Mouse (Mus musculus) right cerebral cortex, postnatal 25 days (tissue): ENCODE data around the gene Xrcc6.
A peak's percentile ranks its signal among the peaks of the same experiment; 100 is the strongest.
"Not testable (repeated sequence)": the region's sequence is repeated elsewhere in the genome, so short reads cannot be mapped to it uniquely, and the experiment has no call there.

Experiments
- DNase-seq: peaks from one replicate; pipeline ENCODE4 v3.0.0; 2022

The Xrcc6 gene

DNA sequence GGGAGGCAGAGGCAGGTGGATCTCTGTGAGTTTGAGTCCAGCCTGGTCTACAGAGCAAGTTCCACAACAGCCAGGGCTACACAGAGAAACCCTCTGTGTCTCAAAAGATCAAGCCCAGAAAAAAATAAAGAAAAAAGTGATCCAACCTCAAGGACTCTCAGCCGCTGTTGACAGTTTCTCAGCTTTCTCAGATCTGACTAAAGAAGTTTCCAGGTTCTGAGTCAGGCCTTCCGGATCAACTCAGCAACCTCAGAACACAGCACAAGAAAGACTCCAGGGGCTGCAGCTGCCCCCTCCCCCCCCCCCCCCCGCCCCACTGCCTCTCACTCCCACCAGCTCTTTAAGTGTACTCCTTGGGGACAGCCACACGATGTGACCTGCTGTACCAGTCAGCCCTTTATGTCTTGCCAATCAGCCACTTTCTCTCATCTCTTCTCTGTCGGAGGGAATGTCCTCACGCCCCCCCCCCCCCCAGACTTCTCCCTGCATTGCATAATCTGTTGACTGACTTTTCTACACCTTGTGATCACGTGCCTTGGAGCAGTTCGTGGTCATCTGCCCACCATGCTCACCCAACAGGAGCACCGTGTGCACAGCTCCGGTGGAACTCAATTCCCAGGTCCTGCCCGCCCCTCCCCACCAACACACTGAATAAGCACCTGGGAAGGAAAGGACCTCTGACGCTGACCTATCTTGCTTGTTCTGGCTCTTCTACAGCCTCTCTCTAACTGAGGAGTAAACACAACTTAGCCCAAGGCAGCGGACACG, 21.4 kb upstream of the Xrcc6 start:
- DNase-seq: no peak

DNA sequence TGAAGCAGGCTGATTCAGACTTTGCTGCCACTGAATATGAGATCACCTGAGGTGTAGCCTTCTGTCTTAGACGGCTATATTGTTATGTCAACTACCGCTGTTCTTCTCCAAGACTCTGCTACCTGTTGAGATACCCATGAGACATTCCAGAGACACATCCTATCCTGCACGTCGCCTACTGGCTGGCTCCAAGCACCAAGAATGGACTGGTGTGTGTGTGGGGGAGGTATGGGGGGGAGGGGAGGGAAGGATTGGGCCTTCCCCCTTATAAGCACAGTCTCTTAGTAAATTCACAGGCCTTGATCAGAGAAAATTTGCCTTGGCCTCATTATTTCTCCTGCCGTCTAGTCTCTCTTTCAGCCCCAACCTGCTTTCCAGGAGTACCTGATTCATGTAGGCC, 19.8 kb upstream of the Xrcc6 start:
- DNase-seq: no peak

DNA sequence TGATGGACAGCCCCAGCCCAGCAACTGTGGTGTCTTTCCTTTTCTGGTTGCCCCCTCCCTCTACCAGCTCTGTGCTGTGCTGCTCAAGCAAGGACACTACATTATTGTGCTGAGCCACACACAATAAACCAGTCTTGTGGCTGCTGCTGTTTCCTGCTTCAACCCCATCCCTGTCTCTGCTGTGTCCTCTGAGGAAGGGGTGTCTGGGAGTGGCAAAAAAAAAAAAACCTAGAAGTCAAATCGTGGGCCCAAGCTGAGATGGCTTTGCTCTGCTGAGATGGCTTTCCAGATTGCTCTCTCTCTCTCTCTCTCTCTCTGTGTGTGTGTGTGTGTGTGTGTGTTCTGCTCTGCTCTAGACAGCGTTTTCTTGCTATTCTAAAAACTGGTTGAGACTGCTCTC, 19.2 kb upstream of the Xrcc6 start:
- DNase-seq: no peak

DNA sequence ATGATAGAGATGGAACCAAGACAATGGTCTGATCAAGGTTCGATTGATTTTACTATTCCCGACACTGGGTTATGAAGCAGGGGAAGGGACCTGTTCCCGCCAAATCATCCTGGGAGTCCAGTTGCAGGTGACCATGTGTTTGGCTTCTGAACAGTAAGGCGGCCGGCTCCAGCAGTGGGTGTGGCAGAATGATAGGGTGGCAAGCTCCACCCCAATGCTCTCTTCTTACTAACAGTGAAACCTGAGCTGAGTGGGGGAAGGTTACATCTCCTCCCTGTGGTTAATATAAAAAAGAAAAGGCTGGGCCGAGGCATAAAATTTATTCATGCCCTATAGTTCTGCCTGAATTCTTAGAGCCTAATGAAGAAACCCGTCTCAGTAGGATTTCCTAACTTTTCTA, 18.5 kb upstream of the Xrcc6 start:
- DNase-seq: no peak

DNA sequence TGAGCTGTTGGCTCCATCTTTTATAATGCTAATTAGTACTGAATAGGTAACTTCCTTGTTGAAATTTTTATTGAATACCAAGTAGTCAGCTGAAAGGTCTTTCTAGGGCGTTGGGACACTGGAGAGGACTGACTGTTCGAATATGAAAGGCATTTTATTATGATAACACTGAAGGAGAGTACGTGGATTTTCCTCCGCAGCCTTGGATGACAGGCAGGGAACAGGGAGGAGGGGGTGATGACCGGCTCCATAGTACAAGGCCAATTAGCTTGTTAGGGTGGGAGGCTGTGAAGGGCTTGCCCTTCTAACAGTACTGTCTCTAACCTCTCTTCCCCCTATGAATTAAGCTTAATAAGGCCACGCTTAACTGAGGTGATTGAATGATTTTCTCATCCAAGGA, 18.0 kb upstream of the Xrcc6 start:
- not testable (repeated sequence) for DNase-seq

DNA sequence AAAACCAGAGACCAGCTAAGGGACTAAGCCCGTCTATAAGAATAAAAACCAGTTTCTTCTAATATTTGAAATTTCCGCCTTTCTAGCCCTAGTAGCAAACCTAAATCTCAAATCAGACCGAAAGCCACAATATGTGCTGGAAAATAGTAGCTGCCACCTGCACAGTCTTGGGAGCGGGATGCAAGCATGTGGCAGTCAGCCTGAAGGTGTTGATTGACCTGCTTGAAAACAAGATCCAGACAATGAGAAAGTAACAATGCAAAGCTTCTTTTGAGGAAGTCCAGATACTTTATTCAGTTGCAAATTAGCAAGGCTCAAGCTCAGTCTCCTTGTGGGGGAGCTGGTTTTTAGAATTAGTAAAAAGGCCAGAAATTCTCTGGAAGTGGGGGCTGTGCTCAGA, 17.1 kb upstream of the Xrcc6 start:
- DNase-seq: not testable (repeated sequence)

DNA sequence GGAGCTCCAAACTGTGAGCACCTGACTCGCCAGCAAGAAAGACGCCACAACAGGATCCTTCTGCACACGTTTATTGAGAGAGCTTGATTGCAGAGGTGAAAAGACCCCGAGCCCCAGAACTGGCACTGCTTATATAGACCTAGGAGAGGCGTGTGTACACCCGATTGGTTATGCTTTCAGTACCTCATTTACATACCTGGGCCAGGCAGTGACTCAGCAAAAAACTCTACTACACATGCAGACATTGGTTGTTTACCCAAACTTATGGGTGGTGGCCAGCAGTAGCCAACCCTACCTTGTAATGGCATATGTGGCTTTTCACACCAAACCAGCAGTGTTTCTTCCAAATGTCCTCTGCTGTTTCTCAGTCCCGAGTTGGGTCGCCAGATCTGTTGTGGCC, 12.5 kb upstream of the Xrcc6 start:
- not testable (repeated sequence) for DNase-seq

DNA sequence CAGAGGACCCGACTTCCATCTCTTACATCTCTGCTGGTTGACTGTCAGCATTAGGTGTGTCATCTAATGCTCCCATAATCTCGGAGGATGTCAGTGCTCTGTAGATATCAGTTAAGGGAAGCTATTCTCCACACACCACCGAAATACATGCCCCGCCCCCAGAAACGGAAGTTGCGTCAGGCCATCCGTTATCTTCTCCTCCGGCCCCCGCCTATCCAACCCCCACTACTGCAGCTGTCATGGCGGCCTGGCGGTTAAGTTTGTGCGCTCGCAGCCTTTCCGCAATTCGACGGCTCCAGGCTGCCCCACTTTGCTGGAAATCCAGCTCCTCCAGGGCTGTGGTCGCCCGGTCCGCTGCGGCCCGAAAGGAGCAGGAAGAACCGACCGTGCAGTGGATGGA, 7.3 kb upstream of the Xrcc6 start, which contains the start of gene 1700029P11Rik:
TSS of gene 1700029P11Rik (plus strand) at position 220 of the 400 bp plus-strand sequence.
- DNase-seq: no peak

DNA sequence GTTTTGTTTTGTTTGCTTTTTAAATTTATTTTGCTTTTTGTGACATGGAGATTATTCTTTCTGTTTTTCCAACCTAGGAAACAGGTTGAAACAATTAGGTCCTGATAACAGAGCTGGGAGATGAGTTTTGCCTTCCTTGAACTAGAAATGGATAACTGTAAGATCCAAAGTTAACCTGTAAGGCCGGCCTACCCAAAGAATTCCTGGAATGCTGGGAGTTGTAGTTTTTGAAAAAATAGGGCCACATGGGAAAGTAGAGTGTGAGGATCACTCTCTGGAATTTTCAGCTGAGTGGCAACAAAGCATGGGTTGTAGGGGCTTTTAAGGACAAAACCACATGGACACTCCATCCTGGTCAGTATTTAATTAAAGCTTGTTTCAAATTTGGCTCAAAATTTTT, 5.5 kb upstream of the Xrcc6 start:
- DNase-seq: no peak

DNA sequence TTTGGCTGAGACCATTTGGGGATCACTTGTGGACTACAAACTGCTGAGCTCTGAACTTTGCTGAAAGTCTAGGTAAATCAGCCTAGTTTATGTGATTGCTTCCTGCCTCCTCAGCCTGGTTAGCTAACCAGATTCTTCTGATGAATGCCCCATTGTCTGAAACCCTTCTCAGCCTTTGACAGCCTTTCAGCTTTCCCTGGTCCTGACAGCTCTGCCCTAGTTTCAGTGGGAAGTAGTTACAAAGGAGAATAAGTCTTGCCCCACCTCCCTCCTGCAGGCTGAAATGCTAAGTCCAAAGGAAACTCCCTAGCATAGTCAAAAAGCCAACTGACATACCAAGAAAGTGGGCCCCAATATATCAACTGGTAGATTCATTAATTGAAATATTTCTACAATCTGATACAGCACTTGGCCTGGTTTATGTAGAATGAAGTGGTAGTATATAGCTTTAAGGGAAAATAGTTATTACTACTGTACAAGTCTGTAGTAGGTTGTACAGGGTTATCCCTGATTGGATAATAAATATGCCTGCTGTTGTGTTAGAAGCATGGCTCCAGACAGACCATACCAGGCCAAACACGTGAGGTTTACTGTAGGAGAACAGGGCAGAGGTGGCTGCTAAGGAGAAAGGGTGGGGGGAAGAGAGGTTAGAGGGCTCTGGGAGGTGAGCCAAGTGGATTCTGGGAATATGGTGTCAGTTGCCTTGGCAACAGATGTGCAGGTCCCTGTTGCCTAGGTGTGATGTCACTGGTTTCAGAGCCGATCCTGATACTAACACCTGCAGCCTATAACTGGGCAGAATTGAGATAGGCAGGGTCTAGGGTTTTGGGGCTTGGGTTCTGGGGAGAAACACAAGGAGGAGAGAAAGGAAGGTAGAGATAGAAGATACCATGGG, 2.1 kb upstream of the Xrcc6 start:
- DNase-seq: no peak

DNA sequence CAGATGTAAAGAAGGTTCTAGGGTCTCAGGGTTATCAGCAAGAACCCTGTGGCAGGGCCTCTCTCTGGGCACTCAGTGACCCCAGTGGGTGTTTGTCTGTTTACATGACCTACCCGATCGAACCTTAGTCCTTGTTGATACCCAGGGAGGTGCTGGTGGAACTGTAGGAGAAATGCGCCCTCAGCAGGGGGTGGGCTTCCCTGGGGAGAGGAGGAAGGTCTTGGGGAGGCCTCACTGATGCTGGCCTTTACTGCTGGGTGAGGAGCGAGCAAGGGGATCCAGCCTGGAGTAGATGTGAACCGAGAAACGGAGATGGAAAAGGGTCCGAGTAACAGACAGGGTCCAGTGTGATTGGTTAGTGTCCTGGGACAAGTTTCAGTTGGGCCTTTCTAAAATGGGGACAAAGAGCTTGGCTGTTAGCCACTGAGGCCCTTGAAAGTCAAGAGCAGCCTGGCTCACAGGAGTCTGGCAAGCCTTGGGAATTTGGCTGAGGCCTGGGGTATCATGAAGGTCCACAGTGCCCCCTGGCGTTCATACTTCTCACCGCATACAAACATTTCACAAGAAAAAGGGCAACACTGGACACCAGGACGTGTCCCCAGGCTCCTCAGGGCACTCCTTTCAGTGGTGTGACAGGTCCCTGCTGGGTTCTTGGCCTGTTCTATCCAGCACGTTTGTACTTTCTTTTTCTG, 1.9 kb downstream of the Xrcc6 start:
- DNase-seq: peak; percentile 73

DNA sequence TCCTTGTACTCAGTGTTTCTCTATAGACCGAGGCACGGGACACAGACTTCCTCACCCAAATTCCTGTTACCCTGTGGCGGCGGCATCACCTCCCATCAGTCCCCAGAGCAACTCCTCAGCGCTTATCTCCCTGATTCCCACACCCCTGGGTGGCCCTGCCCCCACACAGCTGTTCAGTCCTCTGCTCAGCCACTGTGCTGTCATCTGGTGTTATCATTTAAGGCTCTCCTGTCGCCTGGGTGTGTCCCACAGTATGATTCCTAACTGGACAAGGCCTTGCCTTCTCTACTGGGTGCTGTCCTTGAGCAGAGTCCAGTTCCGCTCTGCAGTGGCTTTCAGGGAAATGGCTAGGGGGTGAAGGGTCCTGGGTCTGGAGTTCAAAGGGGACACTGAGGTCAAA, 2.9 kb downstream of the Xrcc6 start:
- no peak for DNase-seq

DNA sequence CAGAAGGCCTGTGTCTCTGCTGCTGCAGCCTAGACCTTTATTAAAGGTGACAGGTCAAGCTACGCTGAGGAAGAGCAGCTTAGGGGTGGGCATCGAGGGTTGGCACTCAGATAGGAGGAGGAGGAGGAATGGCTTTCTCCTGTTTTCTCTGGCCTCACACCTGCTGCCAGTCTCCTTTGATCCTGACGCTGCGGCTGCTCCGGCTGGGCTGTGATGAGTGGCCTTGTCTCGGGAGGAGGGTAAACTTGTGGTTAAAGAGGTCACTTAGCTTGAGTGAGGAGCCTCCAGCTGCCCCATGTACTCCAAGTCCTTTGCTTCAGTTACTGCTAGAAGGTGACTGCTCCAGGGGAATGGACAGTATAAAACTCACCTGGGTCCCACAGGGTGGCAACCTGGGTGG, 6.4 kb downstream of the Xrcc6 start:
- no peak for DNase-seq

DNA sequence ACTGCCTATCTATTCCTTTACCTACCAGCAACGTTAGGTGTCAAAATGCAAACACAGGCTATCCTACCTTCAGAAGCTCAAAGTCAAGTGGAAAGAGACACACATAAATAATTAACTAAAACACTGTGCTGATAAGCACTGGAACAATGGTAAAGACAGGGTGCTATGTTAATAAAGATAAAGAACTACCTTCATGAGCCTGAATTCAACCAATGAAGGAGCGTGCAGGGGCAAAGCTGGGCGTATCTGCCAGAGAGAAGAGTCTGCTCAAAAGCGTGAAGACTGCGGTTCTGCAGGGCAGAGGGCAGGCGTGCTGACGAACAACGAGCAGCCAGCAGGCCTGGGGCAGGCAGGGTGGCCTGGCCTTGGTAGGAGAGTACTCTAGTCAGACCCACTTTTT, 16.6 kb downstream of the Xrcc6 start:
- DNase-seq: no peak

DNA sequence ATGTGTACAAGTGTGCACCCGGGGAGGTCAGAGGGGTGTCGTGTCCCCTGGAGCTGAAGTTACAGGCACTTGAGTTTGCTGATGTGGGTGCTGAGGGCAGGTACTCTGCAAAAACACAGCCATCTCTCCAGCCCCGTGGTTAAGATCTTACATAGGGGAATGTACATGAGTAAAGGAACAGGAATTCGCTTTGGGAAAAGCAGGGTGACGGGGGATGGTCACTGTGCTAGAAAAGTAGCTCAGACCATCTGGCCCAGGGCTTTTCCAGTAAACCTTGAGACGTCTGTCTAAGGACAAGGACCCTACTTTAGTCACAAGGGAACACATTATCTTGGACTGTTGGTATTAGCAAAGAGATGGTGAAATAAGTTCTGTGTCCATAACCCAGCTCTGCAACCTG, 24.3 kb downstream of the Xrcc6 start:
- DNase-seq: no peak

DNA sequence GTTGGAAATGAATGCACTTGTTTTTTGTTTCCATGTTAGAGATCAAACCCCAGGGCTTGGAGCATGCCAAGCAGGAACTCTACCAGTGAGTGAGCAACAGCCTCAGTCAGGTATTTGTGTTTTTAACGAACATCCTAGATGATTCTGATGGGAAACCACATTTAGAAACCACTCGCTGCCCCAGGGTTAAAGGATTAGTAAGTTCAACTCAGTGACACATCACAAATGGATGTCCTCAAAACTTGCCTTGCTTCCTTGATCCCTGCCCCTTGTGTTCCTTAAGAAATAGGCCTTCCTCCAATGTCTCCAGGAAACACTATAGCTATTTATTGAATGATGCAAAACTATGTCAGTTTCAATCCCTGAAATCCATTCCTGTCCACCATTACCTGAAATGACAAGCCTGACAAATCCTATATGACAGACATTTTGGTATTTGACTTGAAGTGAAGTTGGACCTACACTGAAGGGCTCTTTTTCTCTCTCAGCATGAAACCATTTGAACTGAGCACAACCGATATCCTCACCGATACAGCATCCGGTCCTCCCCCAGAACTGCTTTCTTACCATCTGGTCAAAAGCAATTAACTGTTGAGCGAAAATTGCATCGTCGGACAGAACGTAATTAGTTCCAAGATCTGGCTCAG, 27.2 kb downstream of the Xrcc6 start:
- no peak for DNase-seq

DNA sequence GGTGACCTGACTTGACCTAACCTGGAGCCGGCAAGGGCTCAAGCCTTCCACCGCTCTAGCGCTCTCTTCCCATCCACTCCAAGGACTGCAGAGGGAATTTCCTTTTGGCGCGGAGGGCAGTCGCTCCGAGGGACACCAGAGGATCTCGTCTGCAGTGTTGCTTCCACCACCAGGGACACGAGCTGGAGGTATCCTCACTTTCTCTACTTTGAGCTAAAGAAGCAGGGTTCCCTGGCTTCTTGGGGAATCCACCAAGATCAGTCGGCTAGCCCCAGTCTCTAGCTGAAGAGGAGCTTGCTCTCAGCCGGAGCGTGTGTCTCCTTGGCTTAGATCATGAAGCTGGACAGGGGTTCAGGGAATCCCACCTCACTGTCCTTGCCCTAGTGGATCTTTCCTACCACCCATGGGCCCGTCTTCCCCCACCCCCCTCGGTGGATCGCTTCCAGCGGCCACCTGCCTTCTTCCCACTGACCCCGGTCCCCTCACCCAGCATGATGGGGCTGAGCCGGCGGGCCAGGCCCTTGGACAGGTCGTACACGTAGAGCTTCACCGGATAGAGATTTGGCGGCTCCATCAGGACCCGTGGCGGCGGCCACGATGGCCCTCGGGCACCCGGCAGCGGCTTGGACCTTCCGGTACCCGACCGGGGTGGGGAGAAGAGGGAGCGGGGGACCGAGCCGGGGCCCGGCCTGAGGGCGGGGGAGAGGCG, 27.9 kb downstream of the Xrcc6 start:
- peak; percentile 31 for DNase-seq

DNA sequence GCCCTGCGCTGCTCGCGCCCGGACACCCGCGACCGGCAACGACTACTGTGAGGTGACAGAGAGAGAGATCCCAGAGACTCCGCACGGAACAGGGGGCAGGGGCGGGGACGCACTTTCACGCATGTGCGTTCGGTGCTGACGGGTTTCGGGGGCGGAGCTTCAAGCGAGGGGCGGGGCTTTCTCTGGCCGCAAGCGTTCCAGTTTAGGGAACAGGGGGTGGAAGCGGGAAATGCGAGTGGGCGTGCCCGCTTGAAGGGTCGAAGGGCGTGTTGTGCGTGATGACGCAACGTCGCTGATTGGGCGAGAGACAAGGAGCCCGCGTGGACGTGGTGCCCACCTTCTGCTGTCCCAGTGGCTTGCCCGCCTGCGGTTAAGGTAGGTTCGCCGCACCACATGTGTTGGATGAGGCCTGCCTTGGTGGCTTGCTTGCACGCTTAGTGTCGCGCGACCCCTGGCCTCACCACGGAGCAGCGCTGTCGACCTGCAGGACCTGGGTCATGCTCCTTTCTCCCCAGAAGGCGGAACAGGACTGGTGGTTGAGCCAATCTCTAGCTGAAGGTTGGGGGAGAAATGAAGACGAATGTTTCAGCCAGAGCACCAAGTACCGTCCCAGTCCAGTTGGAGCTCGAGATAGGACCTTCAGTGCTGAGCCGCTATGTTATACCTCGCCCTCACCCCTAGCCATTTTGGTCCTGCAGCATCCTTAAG, 28.6 kb downstream of the Xrcc6 start:
- DNase-seq: peak; percentile 99

DNA sequence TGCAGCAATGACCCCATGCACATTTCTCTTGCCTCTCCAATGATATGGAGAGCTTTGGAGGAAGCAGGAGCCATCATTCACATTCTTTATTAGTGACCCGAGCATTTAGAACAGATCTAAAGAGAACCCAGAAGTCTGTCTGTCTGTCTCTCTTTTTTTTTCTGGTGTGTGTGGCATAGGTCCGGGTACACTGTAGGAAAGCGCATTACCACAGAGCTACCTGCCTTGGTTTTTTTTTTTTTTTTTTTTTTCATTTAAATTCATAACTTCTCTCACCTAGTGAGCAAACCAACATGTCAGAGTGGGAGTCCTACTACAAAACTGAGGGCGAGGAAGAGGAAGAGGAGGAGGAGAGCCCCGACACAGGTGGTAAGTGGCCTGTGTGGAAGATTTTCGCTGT, 29.2 kb downstream of the Xrcc6 start:
- no peak for DNase-seq

DNA sequence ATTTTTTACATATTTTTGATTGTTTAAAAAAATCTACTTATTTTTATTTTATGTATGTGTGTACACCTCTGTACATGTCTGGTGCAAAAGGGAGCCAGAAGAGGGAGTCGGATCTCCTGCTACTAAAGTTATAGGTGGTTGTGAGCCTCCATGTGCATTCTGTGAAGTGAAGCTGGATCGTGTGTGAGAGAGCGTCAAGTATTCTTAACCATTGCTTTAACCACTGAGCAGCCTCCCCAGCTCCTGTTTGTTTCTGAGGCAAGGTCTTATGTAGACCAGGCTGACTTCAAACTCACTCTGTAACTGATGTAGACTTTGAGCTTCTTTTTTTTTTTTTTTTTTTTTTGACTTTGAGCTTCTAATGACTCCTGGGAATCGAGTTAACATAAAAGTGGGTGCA, 29.8 kb downstream of the Xrcc6 start:
- DNase-seq: no peak

DNA sequence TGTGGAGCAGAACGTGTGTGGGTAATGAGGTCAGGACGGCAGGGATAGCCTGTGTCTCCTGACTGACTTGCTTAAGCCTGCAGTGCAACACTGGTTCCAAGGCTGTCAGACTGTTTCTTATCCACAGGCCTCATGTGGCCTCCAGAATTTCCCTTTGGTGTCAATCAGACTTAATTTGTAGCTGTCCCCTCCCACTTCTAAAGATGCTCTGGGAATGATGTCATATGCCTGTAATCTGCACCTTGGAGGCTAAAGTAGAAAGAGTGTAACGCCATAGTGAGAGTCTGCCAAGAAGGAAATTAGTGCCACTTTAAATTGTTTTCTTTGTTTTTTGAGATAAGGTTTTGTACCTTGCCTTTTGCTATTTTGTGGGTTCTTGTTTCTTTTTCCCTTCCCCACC, 31.7 kb downstream of the Xrcc6 start:
- no peak for DNase-seq
